Mouse (Mus musculus): ENCODE data around the gene Ntsr2.

GRCm38 (mm10) chr12:16669176-16669575 lies 16.0 kb downstream of the Ntsr2 start:
- TF ChIP-seq POLR2A (IDR thresholded peaks at IDR 0.05; ENCODE audit: low read depth, low read length) (no peak), MYC (IDR thresholded peaks at IDR 0.05; ENCODE audit: low read depth, low read length) (no peak), USF2 (conservative IDR thresholded peaks at IDR 0.05; ENCODE audit: low read depth, low read length) (no peak), ZMIZ1 (IDR thresholded peaks at IDR 0.05; ENCODE audit: low read depth, low read length) (no peak), UBTF (IDR thresholded peaks at IDR 0.05; ENCODE audit: low read depth, low read length) (no peak), CTCF (conservative IDR thresholded peaks at IDR 0.05 in 1 of 2, IDR thresholded peaks at IDR 0.05 in 1 of 2; ENCODE audit: low read depth in 2 of 2, low read length in 2 of 2) (no peak), TCF12 (IDR thresholded peaks at IDR 0.05; ENCODE audit: low read depth, low read length) (no peak), NELFE (IDR thresholded peaks at IDR 0.05; ENCODE audit: low read depth, low read length) (no peak), ZNF384 (IDR thresholded peaks at IDR 0.05; ENCODE audit: low read depth, low read length) (no peak), NRF1 (IDR thresholded peaks at IDR 0.05; ENCODE audit: low read depth, low read length) (no peak), HCFC1 (IDR thresholded peaks at IDR 0.05; ENCODE audit: low read depth, low read length) (no peak), JUND (conservative IDR thresholded peaks at IDR 0.05; ENCODE audit: low read depth, low read length) (no peak)

Data from CH12.LX (cell line).